Mouse (Mus musculus) cerebellum, adult 9-11 months (tissue): ENCODE measurements around the gene Cfap61.

ENCODE experiments used
- DNase-seq: peaks from one replicate; pipeline ENCODE4 v3.0.0; 2022

The Cfap61 gene

DNA sequence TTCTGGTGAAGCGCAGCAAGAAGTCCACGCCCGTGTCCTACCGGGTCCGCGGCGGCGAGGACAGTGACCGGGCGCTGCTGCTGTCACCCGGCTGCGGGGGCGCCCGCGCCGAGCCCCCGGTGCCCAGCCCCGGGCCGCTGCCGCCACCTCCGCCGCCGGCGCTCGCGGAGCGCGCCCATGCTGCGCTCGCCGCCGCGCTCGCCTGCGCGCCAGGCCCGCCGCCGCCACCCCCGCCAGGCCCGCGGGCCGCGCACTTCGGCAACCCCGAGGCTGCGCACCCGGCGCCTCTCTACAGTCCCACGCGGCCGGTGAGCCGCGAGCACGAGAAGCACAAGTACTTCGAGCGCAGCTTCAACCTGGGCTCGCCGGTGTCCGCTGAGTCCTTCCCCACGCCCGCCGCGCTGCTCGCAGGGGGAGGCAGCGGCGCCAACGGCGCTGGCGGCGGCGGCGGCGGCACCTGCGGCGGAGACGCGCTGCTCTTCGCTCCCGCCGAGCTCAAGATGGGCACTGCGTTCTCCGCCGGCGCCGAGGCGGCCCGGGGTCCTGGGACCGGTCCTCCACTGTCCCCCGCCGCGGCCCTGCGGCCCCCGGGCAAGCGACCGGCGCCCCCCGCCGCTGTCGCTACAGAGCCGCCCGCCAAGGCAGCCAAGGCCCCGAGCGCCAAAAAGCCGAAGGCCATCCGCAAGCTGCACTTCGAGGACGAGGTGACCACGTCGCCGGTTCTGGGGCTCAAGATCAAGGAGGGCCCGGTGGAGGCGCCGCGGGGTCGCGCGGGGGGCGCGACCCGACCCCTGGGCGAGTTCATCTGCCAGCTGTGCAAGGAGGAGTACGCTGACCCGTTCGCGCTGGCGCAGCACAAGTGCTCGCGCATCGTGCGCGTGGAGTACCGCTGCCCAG is 287.9 kb downstream of the Cfap61 start:
- DNase-seq = peak; percentile 21

GRCm38 (mm10) chr2:146223176-146223905 is 288.8 kb downstream of the Cfap61 start:
- peak; percentile 16 for DNase-seq

GRCm38 (mm10) chr2:146224141-146224540 is 289.6 kb downstream of the Cfap61 start:
- no peak for DNase-seq

DNA sequence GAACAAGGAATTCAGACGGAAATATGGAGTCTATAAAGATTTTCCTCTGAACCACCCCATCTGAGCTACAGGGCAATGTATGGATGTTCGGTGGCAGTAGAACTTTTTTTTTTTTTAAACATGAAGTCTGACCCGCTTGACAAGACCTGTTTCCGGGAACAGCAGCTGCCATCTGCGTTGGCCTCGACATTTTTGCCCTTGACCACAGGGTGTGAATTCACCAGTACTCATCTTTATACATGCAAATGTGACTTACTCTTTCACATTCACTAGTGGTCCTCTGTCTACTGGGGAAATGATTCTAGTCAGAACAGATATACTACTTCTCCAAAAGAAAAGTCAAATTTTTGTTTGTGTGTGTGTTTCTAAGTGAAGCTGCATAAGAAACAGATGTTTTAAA is 291.2 kb downstream of the Cfap61 start:
- DNase-seq = no peak

- DNase-seq = no peak
Measured at GRCm38 (mm10) chr2:146226484-146226883, 291.9 kb downstream of the Cfap61 start.

GRCm38 (mm10) chr2:146227646-146228045 is 293.1 kb downstream of the Cfap61 start:
- DNase-seq = no peak

DNA sequence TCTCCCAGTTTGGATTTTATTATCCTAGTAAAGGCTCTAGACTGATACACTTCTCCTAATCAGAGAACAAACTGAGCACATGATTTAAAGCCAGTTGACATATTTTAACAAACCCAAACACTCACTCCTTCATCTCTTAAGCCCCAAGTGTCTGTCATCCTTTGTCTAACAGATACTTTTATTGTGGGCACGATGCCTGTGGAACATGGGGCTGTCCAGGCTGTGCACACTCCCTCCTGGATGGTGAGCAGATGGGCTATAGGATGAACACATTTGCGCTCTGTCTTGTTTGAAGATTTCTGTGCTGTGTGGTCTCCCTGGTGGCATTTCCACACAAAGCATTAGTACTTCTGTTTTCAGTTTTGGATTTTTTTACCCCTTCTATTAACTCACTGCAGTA is 293.9 kb downstream of the Cfap61 start:
- DNase-seq = no peak

DNA sequence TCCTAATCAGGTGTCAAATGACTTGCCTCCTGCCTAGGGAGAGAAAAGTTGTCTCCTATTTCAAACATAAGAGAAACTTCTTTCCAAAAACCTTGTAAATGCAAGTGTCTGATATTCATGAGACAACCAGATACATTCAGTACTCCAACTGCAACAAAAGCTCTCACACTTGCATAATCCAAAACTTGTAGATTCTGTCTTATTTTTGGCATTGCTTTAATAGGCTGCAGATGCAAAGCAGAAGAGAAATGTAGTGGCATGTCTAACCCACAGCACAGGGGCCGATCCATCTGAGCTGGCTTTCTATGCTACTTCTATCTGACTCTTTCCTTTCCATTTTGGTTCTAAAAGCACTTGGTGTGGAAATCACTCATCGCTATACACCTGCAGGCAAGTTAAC is 296.9 kb downstream of the Cfap61 start:
- no peak for DNase-seq

- DNase-seq = no peak
Measured at GRCm38 (mm10) chr2:146239196-146239747, 304.7 kb downstream of the Cfap61 start.

DNA sequence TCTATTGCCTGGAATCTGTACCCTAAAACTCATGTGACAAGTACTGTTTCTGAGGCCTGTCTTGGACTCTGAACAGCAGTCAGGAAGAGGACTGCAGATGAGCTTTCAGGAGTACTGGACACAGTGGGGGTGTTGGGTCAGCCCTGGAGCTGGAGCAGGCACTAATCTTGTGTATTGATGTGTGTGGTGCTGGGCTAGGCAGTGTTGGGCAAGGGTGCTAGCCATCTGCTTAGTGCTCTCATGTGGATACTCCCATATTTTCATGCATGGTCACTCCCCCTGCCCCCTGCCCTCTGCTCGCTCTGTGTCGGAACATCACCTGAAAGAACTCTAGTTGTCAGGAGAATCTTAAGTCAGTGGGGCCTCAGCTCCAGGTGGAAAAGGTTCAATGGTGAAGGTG is 309.5 kb downstream of the Cfap61 start:
- no peak for DNase-seq

DNA sequence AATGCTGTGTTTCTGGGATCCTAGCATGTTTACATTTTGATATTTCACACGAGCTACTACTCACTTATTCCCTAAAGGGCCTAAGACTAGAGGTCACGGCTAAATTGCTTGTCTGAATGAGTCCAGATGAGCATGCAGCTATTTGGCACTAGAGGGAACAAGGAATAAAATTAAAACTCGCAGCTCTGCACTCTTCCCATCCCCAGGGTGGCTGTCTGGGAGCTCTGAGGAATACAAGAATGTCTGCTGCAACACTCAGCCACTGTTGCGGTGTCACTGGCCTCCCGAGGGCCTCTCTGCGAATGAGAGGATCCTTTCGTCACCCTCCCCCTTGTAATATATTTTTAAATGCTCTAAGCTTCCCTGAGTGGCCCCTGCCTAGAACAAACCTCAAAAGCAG is 310.8 kb downstream of the Cfap61 start:
- no peak for DNase-seq

DNA sequence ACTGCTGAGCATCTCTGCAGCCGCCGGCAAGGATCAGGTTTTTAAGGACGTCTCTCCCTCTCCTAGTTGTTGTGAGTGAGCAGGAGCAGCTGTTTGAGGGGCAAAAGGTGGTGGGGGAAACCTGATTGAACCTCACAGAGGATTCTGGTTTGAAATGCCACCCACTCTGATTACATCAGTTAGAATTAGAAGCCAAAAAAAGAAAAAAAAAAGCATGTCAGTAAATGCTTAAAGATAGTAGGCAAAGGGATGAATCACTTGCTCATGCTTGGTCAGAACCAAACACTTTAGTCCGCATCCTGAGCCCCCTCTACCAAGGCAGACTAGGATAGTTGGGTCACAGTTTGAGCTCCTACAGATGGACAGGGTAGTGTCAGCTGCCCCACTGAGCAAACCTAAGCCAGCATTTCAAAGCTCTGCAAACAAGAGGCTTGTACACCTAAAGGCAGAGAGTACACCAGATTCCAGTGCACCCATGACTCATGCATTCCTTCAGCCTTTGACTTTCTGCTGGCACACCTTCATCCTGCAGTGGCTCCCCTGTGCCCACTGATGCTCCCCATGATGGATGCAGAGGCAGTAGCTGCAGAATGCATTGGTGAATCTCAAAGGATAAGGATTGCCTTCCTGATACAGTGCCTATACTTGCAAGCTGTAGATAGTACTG is 312.0 kb downstream of the Cfap61 start:
- DNase-seq = no peak

- no peak for DNase-seq
Measured at GRCm38 (mm10) chr2:146247576-146247975, 313.0 kb downstream of the Cfap61 start.

- no peak for DNase-seq
Measured at GRCm38 (mm10) chr2:146249033-146249432, 314.4 kb downstream of the Cfap61 start.

- DNase-seq = no peak
Measured at GRCm38 (mm10) chr2:146250236-146250904, 315.8 kb downstream of the Cfap61 start.

DNA sequence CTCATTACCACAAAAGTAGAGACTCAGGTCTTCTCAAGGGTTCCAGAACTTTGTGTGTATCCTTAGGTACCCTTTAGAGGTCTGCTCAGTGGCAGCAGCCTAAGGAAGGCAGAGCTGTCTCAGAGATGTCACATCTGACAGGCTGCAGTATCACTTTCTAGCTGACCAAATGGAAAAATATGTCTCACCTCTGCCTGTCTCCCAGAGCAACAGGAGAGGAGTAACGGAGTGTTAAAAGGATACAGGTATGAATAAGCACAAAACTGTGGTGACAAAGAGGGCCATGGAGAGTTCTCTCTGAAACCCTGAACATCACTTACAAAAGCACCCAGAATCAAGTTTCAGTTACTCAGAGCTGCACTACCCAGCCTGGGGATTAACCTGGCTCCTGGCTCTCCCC is 319.8 kb downstream of the Cfap61 start:
- DNase-seq = no peak

GRCm38 (mm10) chr2:146255636-146256035 is 321.1 kb downstream of the Cfap61 start:
- DNase-seq = no peak

GRCm38 (mm10) chr2:146256321-146256875 is 321.8 kb downstream of the Cfap61 start:
- no peak for DNase-seq

DNA sequence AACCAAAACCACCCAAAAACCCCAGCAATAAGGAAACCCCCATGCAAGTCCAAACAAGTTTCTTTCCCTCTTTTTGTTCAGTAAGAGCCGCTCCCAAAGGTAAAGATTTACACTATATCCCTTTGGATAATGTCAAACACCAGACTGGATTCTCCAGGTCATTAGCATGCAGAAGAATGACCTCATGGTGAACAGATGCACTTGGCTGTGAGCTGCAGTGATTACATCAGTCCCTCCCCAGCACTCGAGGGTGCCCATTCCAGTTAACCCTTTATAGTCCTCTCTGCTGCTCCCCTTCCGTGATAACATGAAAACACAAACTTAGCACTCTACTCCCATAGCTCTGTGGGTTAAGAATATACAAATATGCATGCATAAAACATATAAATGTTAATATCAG is 322.5 kb downstream of the Cfap61 start:
- no peak for DNase-seq

- no peak for DNase-seq
Measured at GRCm38 (mm10) chr2:146257609-146258008, 323.0 kb downstream of the Cfap61 start.

- no peak for DNase-seq
Measured at GRCm38 (mm10) chr2:146258736-146259469, 324.3 kb downstream of the Cfap61 start.
